ENCODE assay signal across 24 mouse cellular contexts in the genomic region with DNA sequence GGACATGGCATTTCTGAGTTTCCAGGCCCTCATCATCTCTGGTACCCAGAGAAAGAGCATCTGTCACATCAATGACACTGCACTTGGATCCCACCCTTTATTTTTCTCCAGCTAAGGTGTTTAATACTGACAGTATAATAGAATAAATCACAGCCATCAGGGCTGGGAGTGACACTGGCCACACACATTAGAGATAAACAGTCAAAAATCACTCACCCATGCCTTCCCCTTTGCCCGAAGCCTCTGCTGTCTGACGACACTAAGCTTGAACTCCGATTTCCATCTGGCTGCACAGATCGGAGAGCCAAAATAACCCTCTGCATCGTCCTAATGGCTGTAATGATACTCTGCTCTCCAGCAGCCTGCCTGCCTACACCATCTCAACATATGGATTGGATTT.
"Had no signal": no experiment of that assay in that cellular context is flagged by ENCODE, and none has a peak within 500 bp of the region (broad histone marks: within the 10 kb centered on the region; RNA-seq: fewer than 3 reads in every experiment).

No protein-coding gene starts in this region.

- H3K4me2 ChIP-seq: heart, embryonic 11.5 days; heart, embryonic 13.5 days; heart, embryonic 15.5 days; hindbrain, embryonic 13.5 days; hindbrain, embryonic 15.5 days; limb, embryonic 13.5 days; limb, embryonic 15.5 days; liver, embryonic 12.5 days had no signal

- H3K9me3 ChIP-seq: heart, embryonic 13.5 days; heart, embryonic 15.5 days; hindbrain, embryonic 13.5 days; hindbrain, embryonic 15.5 days; limb, embryonic 13.5 days; limb, embryonic 15.5 days; liver, embryonic 12.5 days had no signal

- H3K27ac ChIP-seq: heart, adult 2 months; heart, embryonic 13.5 days; heart, embryonic 15.5 days; hindbrain, embryonic 13.5 days; hindbrain, embryonic 15.5 days; hindbrain, postnatal 0 days; limb, embryonic 13.5 days; limb, embryonic 15.5 days; liver, embryonic 12.5 days; liver, embryonic 14.5 days had no signal

- H3K9ac ChIP-seq: forebrain, postnatal 0 days; heart, embryonic 13.5 days; heart, embryonic 15.5 days; hindbrain, embryonic 13.5 days; hindbrain, embryonic 15.5 days; limb, embryonic 13.5 days; limb, embryonic 15.5 days; liver, embryonic 12.5 days; liver, embryonic 14.5 days had no signal

- H3K36me3 ChIP-seq: heart, embryonic 13.5 days; heart, embryonic 15.5 days; hindbrain, embryonic 13.5 days; hindbrain, embryonic 15.5 days; limb, embryonic 13.5 days; limb, embryonic 15.5 days; liver, embryonic 12.5 days had no signal

- ATAC-seq: forebrain, postnatal 0 days; hindbrain, postnatal 0 days; intestine, embryonic 16.5 days; liver, embryonic 12.5 days had no signal

- H3K4me3 ChIP-seq: heart, adult 2 months; heart, embryonic 13.5 days; heart, embryonic 15.5 days; hindbrain, embryonic 13.5 days; hindbrain, embryonic 15.5 days; limb, embryonic 13.5 days; limb, embryonic 15.5 days; liver, embryonic 12.5 days had no signal

- H3K27me3 ChIP-seq: heart, embryonic 13.5 days; heart, embryonic 15.5 days; hindbrain, embryonic 13.5 days; hindbrain, embryonic 15.5 days; limb, embryonic 13.5 days; limb, embryonic 15.5 days; liver, embryonic 12.5 days had no signal

- DNase-seq: forebrain, postnatal 0 days; gastrocnemius, postnatal 14 days; gastrocnemius, postnatal 36 days; heart, adult 2 months; heart, postnatal 14 days; heart, postnatal 36 days; kidney, adult 11 months; kidney, adult 2 months; kidney, postnatal 14 days; kidney, postnatal 36 days; layer of hippocampus, adult 9-11 months; layer of hippocampus, postnatal 36 days; left cerebral cortex, postnatal 4 days had no signal

- H3K4me1 ChIP-seq: heart, embryonic 13.5 days; heart, embryonic 15.5 days; hindbrain, embryonic 15.5 days; limb, embryonic 13.5 days; limb, embryonic 15.5 days; liver, embryonic 12.5 days had no signal
